Mouse (Mus musculus) neutrophil, adult 83 days (primary cell): ENCODE results near the gene Gtf2h4. TPM values are rescaled to one million over a fixed set of nuclear protein-coding genes. Genes with fewer than 3 reads are reported as not detected.

Experiments
- total RNA-seq, 2 experiments: library from RNA; stranded (reverse); gene quantifications; one replicate each; pipeline ENCODE4 v1.2.4; 2023

Gene Gtf2h4
- 10 to 100 TPM; 13.9 to 14.0 TPM for total RNA-seq

GRCm38 (mm10) chr17:35673416-35674035 lies at the start of gene Gtf2h4:
Gtf2h4 (minus strand) TSS chr17:35673739.

GRCm38 (mm10) chr17:35704621-35705464 lies 31.3 kb upstream of the Gtf2h4 start, which contains the start of gene Ddr1:
Ddr1 (minus strand) TSS chr17:35704621.

GRCm38 (mm10) chr17:35667334-35668065 lies 6.0 kb downstream of the Gtf2h4 start, which contains the start of gene Vars2:
Vars2 (minus strand) TSS chr17:35667592.

GRCm38 (mm10) chr17:35643609-35644236 lies 29.8 kb downstream of the Gtf2h4 start, which contains the start of gene Mucl3:
Mucl3 (minus strand) TSS chr17:35643695.

GRCm38 (mm10) chr17:35626537-35626936 lies 47.0 kb downstream of the Gtf2h4 start, which contains the start of gene Gm9573:
Gm9573 (minus strand) TSS chr17:35626637.

Other genes with a start within 250 kb of the Gtf2h4 start
- 10 to 100 TPM; 16.6 to 19.4 TPM for gene H2-Q6, start 248.9 kb downstream of the Gtf2h4 start, total RNA-seq
- 10 to 100 TPM; 15.6 to 18.5 TPM for gene H2-Q7, start 234.6 kb downstream of the Gtf2h4 start, total RNA-seq
- 10 to 100 TPM; 52.2 to 52.4 TPM for gene H2-Q10, start 203.7 kb downstream of the Gtf2h4 start, total RNA-seq
- 1 to 10 TPM; 1.2 to 2.6 TPM for gene Pou5f1, start 167.7 kb downstream of the Gtf2h4 start, total RNA-seq
- 10 to 100 TPM; 35.4 to 36.0 TPM for gene Tcf19, start 156.9 kb downstream of the Gtf2h4 start, total RNA-seq
- gene Cchcr1, start 156.6 kb downstream of the Gtf2h4 start, total RNA-seq, result 10 to 100 TPM; 14.5 to 17.8 TPM
- not detected for gene Psors1c2, start 140.5 kb downstream of the Gtf2h4 start, total RNA-seq
- not detected for gene Cdsn, start 121.6 kb downstream of the Gtf2h4 start, total RNA-seq
- not detected for gene 2300002M23Rik, start 106.3 kb downstream of the Gtf2h4 start, total RNA-seq
- not detected for gene Sfta2, start 72.2 kb downstream of the Gtf2h4 start, total RNA-seq
- gene Gm9573, start 47.1 kb downstream of the Gtf2h4 start, total RNA-seq, result not detected
- gene Mucl3, start 30.0 kb downstream of the Gtf2h4 start, total RNA-seq, result not detected
- 10 to 100 TPM; 11.3 to 12.6 TPM for gene Vars2, start 6.1 kb downstream of the Gtf2h4 start, total RNA-seq
- gene Ddr1, start 30.9 kb upstream of the Gtf2h4 start, total RNA-seq, result under 1 TPM; 0.18 to 0.51 TPM
- 100 to 1,000 TPM; 101 to 116 TPM for gene Ier3, start 147.9 kb upstream of the Gtf2h4 start, total RNA-seq
- gene Flot1, start 149.5 kb upstream of the Gtf2h4 start, total RNA-seq, result 100 to 1,000 TPM; 163 to 179 TPM
- 100 to 1,000 TPM; 489 to 531 TPM for gene Tubb5, start 164.6 kb upstream of the Gtf2h4 start, total RNA-seq
- 10 to 100 TPM; 37.2 to 40.1 TPM for gene Mdc1, start 167.8 kb upstream of the Gtf2h4 start, total RNA-seq
- 10 to 100 TPM; 41.2 to 45.3 TPM for gene Nrm, start 187.6 kb upstream of the Gtf2h4 start, total RNA-seq
- gene Ppp1r18, start 191.9 kb upstream of the Gtf2h4 start, total RNA-seq, result 100 to 1,000 TPM; 261 to 289 TPM
- gene Dhx16, start 206.1 kb upstream of the Gtf2h4 start, total RNA-seq, result 10 to 100 TPM; 66.1 to 74.8 TPM
- 10 to 100 TPM; 12.3 to 12.7 TPM for gene 2310061I04Rik, start 223.7 kb upstream of the Gtf2h4 start, total RNA-seq
- 10 to 100 TPM; 13.7 to 14.9 TPM for gene Atat1, start 236.3 kb upstream of the Gtf2h4 start, total RNA-seq
- 10 to 100 TPM; 16.8 to 20.6 TPM for gene Mrps18b, start 242.7 kb upstream of the Gtf2h4 start, total RNA-seq
- 100 to 1,000 TPM; 215 to 217 TPM for gene Ppp1r10, start 242.7 kb upstream of the Gtf2h4 start, total RNA-seq